Mouse (Mus musculus): Measurements from ENCODE around the gene Ppp2r5b. TPM values are rescaled to one million over a fixed set of nuclear protein-coding genes. Genes with fewer than 3 reads are reported as not detected.

The Ppp2r5b gene
- polyA plus RNA-seq, 1 experiment: 58.7 TPM

- peak within 1 kb of the TSS; percentile 70 for H3K4me3 ChIP-seq (replicated peaks; ENCODE audit: extremely low read depth, low read depth, low read length)
- peaks cover 3% of the 10 kb centered on the region; the same call in 1 of the 2 replicates for H3K4me1 ChIP-seq (ENCODE audit: control insufficient read depth, insufficient read depth, low read length)
- TF ChIP-seq CTCF (IDR thresholded peaks at IDR 0.05; ENCODE audit: insufficient read depth, low read length) (no peak), POLR2A (IDR thresholded peaks at IDR 0.05; ENCODE audit: borderline replicate concordance, extremely low read depth, low read depth, low read length) (peak; percentile 73; the same call in 1 of the 2 replicates)
- under 1% methylated on average over 55 of the region's 55 CpGs for WGBS
- DNase-seq: peak; percentile 98
Observed at GRCm38 (mm10) chr19:6241274-6242107, 5.8 kb upstream of the Ppp2r5b start, which contains the start of gene Atg2a. Gene Atg2a, plus strand, starts transcription at chr19:6241668.

- H3K4me3 ChIP-seq (replicated peaks; ENCODE audit: extremely low read depth, low read depth, low read length): no peak overlapping the region
- TF ChIP-seq POLR2A (IDR thresholded peaks at IDR 0.05; ENCODE audit: borderline replicate concordance, extremely low read depth, low read depth, low read length): no peak
- no peak for TF ChIP-seq CTCF (IDR thresholded peaks at IDR 0.05; ENCODE audit: insufficient read depth, low read length)
- no peak for DNase-seq
- peaks cover 5% of the 10 kb centered on the region; the same call in 1 of the 2 replicates for H3K4me1 ChIP-seq (ENCODE audit: control insufficient read depth, insufficient read depth, low read length)
- WGBS: 35% methylated on average over 5 of the region's 5 CpGs
Observed at GRCm38 (mm10) chr19:6240725-6241124, 5.1 kb upstream of the Ppp2r5b start.

DNA sequence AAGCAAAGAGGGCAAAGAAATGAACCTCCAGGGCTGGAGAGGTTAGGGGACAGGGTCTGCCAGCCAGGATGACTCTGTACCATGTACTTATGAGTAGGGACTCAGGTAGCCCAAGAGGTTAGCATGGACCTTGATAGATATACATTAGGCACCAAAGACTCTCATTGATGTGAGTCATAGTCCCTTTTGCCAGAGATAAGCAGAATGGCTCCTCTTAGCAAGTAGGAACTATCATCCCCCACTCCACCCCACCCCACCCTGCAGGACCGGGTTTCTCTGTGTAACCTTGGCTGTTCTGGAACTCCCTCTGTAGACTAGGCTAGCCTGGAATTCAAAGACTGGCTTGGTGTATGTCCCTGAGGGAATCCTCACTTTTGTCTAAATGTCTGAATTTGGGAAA, 4.5 kb upstream of the Ppp2r5b start:
- TF ChIP-seq POLR2A (IDR thresholded peaks at IDR 0.05; ENCODE audit: borderline replicate concordance, extremely low read depth, low read depth, low read length): no peak
- no peak for TF ChIP-seq CTCF (IDR thresholded peaks at IDR 0.05; ENCODE audit: insufficient read depth, low read length)
- Histone ChIP-seq H3K4me3 (replicated peaks; ENCODE audit: extremely low read depth, low read depth, low read length) (no peak overlapping the region), H3K4me1 (ENCODE audit: control insufficient read depth, insufficient read depth, low read length) (peaks cover 5% of the 10 kb centered on the region; the same call in 1 of the 2 replicates)
- 50% methylated on average over 1 of the region's 1 CpGs for WGBS
- DNase-seq: no peak

DNA sequence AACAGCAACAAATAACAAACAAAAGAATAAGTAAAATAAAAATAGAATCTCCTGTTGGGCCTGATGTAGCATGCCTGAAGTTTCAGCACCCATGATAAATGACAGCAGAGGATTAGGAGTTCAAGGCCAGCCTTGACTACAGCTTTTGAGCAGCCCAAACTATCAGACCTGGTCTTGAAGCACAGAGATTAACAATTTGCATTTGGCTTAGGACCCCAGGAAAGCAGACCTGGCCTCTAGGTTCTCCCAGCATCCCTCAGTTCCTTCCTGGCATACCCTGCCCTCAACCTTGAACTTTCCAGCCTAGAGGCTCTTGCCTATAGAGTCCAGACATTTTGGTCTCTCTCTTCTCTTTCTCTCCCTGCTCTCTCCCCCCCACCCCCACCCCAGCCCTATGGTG, 3.1 kb upstream of the Ppp2r5b start:
- TF ChIP-seq CTCF (IDR thresholded peaks at IDR 0.05; ENCODE audit: insufficient read depth, low read length) (no peak), POLR2A (IDR thresholded peaks at IDR 0.05; ENCODE audit: borderline replicate concordance, extremely low read depth, low read depth, low read length) (no peak)
- Histone ChIP-seq H3K4me1 (ENCODE audit: control insufficient read depth, insufficient read depth, low read length) (peaks cover 10% of the 10 kb centered on the region), H3K4me3 (replicated peaks; ENCODE audit: extremely low read depth, low read depth, low read length) (no peak overlapping the region)
- DNase-seq: no peak

GRCm38 (mm10) chr19:6236842-6237241, 1.2 kb upstream of the Ppp2r5b start:
- no peak overlapping the region for H3K4me3 ChIP-seq (replicated peaks; ENCODE audit: extremely low read depth, low read depth, low read length)
- 74% methylated on average over 7 of the region's 7 CpGs for WGBS
- no peak for TF ChIP-seq CTCF (IDR thresholded peaks at IDR 0.05; ENCODE audit: insufficient read depth, low read length)
- no peak for DNase-seq
- peaks cover 7% of the 10 kb centered on the region for H3K4me1 ChIP-seq (ENCODE audit: control insufficient read depth, insufficient read depth, low read length)

DNA sequence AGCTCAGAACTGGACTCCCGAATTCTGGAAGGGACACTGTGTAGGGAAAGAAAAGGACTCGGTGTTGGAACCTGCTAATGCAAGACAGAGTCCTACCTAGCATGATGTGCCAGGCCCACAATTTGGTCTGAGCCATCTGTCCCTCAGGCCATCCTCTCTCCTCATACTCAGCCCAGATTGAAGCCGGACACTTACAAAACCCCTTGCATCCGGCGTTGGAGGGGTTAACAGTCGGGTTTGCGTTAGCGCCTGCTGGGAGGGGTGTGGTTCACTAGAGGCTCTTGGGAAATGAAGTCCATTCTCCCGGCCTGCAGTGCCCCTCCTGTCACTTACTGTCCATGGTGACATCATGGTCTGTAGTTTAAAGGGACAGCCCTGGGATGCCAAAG, 375 bp upstream of the Ppp2r5b start:
- Histone ChIP-seq H3K4me3 (replicated peaks; ENCODE audit: extremely low read depth, low read depth, low read length) (peak overlapping the region; percentile 93), H3K4me1 (ENCODE audit: control insufficient read depth, insufficient read depth, low read length) (peaks cover 7% of the 10 kb centered on the region)
- TF ChIP-seq POLR2A (IDR thresholded peaks at IDR 0.05; ENCODE audit: borderline replicate concordance, extremely low read depth, low read depth, low read length): no peak; the same call in 1 of the 2 replicates
- no peak for TF ChIP-seq CTCF (IDR thresholded peaks at IDR 0.05; ENCODE audit: insufficient read depth, low read length)
- under 1% methylated on average over 9 of the region's 9 CpGs for WGBS
- DNase-seq: peak; percentile 87

DNA sequence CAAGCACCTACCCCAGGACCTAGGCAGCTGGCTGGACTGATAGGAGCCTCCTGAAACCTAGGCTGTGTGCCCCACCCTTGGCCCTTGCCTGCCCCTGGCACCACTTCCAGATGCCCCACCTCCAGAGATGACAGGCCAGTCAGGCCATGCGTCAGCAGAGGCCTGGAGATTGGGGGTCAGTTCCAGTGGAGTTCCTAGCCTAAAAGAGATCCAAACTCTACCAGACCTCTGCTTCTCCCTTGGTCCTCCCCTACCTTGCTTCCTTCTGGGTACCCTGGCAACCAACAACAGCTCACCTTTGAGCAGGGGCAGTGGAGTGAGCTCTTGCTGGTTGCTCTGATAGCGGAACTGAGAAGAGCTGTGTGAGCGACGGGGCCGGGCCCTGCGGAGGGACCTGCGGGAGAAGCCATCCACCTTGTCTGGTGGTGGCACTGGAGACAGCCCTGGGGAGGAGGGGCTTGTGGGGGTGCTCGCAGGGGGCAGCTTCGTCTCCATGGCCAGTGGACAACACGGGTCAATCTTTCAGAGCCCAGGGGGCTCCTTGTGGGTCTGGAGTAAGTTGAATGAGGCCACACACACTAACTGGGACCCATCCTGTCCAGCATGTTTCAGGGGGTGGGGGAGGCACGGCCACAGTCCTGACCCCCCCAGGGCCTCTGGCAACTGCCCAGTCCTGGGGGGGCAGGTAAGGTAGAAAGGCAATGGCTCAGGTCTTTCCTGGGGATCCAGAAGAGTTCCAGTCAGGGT, 1.2 kb downstream of the Ppp2r5b start:
- Histone ChIP-seq H3K4me1 (ENCODE audit: control insufficient read depth, insufficient read depth, low read length) (peaks cover 7% of the 10 kb centered on the region), H3K4me3 (replicated peaks; ENCODE audit: extremely low read depth, low read depth, low read length) (peak overlapping the region; percentile 33)
- WGBS: 63% methylated on average over 11 of the region's 11 CpGs
- TF ChIP-seq CTCF (IDR thresholded peaks at IDR 0.05; ENCODE audit: insufficient read depth, low read length) (no peak), POLR2A (IDR thresholded peaks at IDR 0.05; ENCODE audit: borderline replicate concordance, extremely low read depth, low read depth, low read length) (no peak)
- no peak for DNase-seq

DNA sequence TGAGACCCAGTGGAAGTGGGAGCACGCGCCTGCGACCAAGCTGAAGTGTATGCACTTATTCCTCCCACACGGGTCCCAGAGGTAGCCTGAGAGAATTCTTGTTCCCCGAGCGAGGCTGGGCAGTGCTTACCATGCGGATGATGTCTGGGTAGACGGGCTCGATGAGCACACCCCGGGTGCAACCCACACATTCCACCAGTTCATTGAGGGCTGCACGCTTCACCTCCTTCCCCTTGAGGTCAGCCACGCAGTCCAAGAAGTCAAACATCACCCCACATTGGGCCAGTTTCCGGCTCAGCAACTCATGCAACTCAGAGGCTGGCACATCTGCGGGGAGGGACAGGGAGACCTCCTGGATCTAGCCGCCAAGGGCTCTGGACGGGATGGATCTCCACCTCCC, 2.0 kb downstream of the Ppp2r5b start:
- DNase-seq: no peak
- H3K4me1 ChIP-seq (ENCODE audit: control insufficient read depth, insufficient read depth, low read length): peaks cover 7% of the 10 kb centered on the region
- H3K4me3 ChIP-seq (replicated peaks; ENCODE audit: extremely low read depth, low read depth, low read length): no peak overlapping the region
- 84% methylated on average over 16 of the region's 16 CpGs for WGBS
- no peak for TF ChIP-seq POLR2A (IDR thresholded peaks at IDR 0.05; ENCODE audit: borderline replicate concordance, extremely low read depth, low read depth, low read length)
- TF ChIP-seq CTCF (IDR thresholded peaks at IDR 0.05; ENCODE audit: insufficient read depth, low read length): no peak

- no peak overlapping the region for H3K4me3 ChIP-seq (replicated peaks; ENCODE audit: extremely low read depth, low read depth, low read length)
- peaks cover 5% of the 10 kb centered on the region for H3K4me1 ChIP-seq (ENCODE audit: control insufficient read depth, insufficient read depth, low read length)
- DNase-seq: no peak
- TF ChIP-seq POLR2A (IDR thresholded peaks at IDR 0.05; ENCODE audit: borderline replicate concordance, extremely low read depth, low read depth, low read length) (no peak), CTCF (IDR thresholded peaks at IDR 0.05; ENCODE audit: insufficient read depth, low read length) (no peak)
- WGBS: 78% methylated on average over 2 of the region's 2 CpGs
Observed at GRCm38 (mm10) chr19:6231036-6231435, 4.6 kb downstream of the Ppp2r5b start.

Data from lung, adult 2 months (tissue).